Mouse (Mus musculus) small intestine, adult 2 months (tissue): ENCODE measurements around the gene Med13.

Experiments
- CTCF ChIP-seq: fragments of 200-500 bp; IDR thresholded peaks from 2 replicates; pipeline ENCODE4 v1.5.1; 2012; ENCODE audit warnings: low read depth, mild to moderate bottlenecking, control low read depth, inconsistent platforms, low read length, moderate library complexity, mixed read lengths; ENCODE audit not compliant: insufficient replicate concordance, insufficient read length; ENCODE audit errors: extremely low read depth
- POLR2A ChIP-seq: fragments of 200-500 bp; IDR thresholded peaks from 2 replicates; pipeline ENCODE4 v1.6.1; 2012; ENCODE audit warnings: low read depth, mild to moderate bottlenecking, control low read depth, inconsistent platforms, low read length, moderate library complexity

GRCm38 (mm10) chr11:86381478-86382091 is 24.2 kb upstream of the Med13 start:
- TF ChIP-seq CTCF: no peak
- TF ChIP-seq POLR2A: no peak
